Mouse (Mus musculus) forebrain, embryonic 15.5 days (tissue): ENCODE measurements around the gene Gm42906. TPM values are rescaled to one million over a fixed set of nuclear protein-coding genes. Genes with fewer than 3 reads are reported as not detected.

Source experiments
- ATAC-seq: fragments of 200-750 bp; cut with Nextera tagmentation; replicated peaks from 2 replicates; pipeline ENCODE4 v1.8.0; 2017; ENCODE audit warnings: mild to moderate bottlenecking, moderate TSS enrichment, moderate library complexity
- H3K27ac ChIP-seq: fragments of 300-500 bp; sonication (generic); replicated peaks from 2 replicates; pipeline ENCODE4 v1.5.1; 2015; ENCODE audit warnings: mild to moderate bottlenecking, inconsistent platforms
- H3K27me3 ChIP-seq: fragments of 300-500 bp; sonication (generic); 2 replicates; pipeline ENCODE4 v1.6.1; 2015; ENCODE audit warnings: inconsistent platforms
- H3K36me3 ChIP-seq: fragments of 300-500 bp; sonication (generic); 2 replicates; pipeline ENCODE4 v1.6.1; 2015; ENCODE audit warnings: mild to moderate bottlenecking, inconsistent platforms
- H3K4me1 ChIP-seq: fragments of 300-500 bp; sonication (generic); 2 replicates; pipeline ENCODE4 v1.6.1; 2015; ENCODE audit warnings: inconsistent platforms
- H3K4me2 ChIP-seq: fragments of 300-500 bp; sonication (generic); replicated peaks from 2 replicates; pipeline ENCODE4 v1.6.1; 2015; ENCODE audit warnings: mild to moderate bottlenecking, inconsistent platforms
- H3K4me3 ChIP-seq: fragments of 300-500 bp; sonication (generic); 2 replicates; pipeline ENCODE4 v1.5.1; 2015; ENCODE audit warnings: mild to moderate bottlenecking, inconsistent platforms
- H3K9ac ChIP-seq: fragments of 300-500 bp; sonication (generic); replicated peaks from 2 replicates; pipeline ENCODE4 v1.6.1; 2015; ENCODE audit warnings: mild to moderate bottlenecking, inconsistent platforms
- H3K9me3 ChIP-seq: fragments of 300-500 bp; sonication (generic); 2 replicates; pipeline ENCODE4 v1.6.1; 2016; ENCODE audit warnings: inconsistent platforms
- WGBS: fragments of 180-500 bp; shearing (Covaris S2); methylation state at CpG from one replicate; pipeline ENCODE4 v1.1.7; 2015; ENCODE audit warnings: mixed read lengths; 5-methylcytosine and 5-hydroxymethylcytosine counted together
- polyA plus RNA-seq: library from polyadenylated mRNA; unstranded; fragments of >200 nt; fragmentation: Nextera tagmentation; extraction: Ambion mirVana; gene quantifications from 2 replicates; pipeline ENCODE4 v1.2.1, GENCODE M21; 2015

The Gm42906 gene
- polyA plus RNA-seq, 1 experiment from 2014 or later: not detected

DNA sequence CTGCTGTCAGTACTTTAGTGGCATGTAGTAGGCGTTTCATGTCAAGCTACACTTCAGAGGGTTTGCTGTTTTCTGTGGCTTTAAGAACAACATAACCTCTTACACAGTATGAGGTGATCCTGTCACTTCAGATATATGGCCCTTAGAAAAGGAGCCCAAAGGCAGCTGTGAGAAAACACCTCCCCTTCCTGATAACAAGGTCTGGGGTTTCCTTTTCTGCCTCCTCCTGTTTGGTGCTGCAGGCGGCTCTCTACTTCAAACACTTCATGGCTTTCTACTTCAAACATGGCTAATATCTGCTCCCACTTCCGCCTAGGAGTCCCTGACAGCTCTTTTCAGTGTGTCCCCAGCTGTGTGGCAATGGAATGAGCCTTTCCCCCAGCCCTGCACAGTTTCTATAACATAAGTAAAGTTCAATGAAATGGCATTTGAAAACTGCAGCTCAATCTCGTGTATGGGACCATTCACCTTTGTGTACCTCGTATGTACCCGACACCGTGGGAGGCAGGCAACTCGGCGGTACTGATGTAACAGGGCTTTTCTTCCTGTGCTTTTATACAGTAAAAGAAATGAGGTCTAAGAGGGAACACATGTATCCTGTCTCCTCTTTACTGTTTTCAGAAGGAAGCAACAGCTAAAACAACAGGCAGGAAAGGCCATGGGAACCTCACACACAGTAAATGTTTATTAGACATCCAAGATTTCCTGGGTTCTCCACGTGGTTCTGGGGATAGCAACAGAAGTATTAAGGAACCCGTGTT, 180.7 kb downstream of the Gm42906 start:
- no peak overlapping the region for H3K27ac ChIP-seq
- peak; percentile 51; the same call in 1 of the 2 replicates for ATAC-seq
- WGBS: 67% methylated on average over 11 of the region's 11 CpGs

DNA sequence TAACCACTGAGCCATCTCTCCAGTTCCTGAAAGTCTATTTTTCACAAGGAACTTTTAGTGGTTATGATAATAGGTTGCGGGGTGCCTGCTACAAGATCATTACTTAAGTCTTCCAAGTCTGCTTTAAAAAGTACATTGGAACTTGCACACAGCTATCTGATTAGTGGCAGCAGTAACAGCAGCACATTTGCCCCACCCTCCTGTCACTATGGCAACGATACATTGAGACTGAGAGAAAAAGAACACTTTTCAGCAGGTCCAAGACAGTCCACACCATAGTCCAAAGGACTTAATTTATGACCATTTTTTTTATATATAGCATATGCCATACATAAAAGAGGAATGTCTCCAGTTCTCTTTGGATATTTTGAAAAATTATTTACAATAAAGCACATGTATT, 181.7 kb downstream of the Gm42906 start:
- Histone ChIP-seq H3K27me3 (no peaks in the 10 kb centered on the region), H3K4me2 (no peak overlapping the region), H3K4me3 (no peak overlapping the region), H3K9ac (no peak overlapping the region), H3K4me1 (no peaks in the 10 kb centered on the region), H3K9me3 (no peaks in the 10 kb centered on the region), H3K27ac (no peak overlapping the region), H3K36me3 (no peaks in the 10 kb centered on the region)
- 82% methylated on average over 2 of the region's 2 CpGs for WGBS
- ATAC-seq: no peak

More for the DNA sequence above, 180.7 kb downstream of the Gm42906 start:
- H3K27me3 ChIP-seq: no peaks in the 10 kb centered on the region
- H3K4me2 ChIP-seq: no peak overlapping the region
- no peaks in the 10 kb centered on the region for H3K36me3 ChIP-seq
- H3K9me3 ChIP-seq: no peaks in the 10 kb centered on the region
- H3K9ac ChIP-seq: no peak overlapping the region
- H3K4me1 ChIP-seq: no peaks in the 10 kb centered on the region
- no peak overlapping the region for H3K4me3 ChIP-seq

DNA sequence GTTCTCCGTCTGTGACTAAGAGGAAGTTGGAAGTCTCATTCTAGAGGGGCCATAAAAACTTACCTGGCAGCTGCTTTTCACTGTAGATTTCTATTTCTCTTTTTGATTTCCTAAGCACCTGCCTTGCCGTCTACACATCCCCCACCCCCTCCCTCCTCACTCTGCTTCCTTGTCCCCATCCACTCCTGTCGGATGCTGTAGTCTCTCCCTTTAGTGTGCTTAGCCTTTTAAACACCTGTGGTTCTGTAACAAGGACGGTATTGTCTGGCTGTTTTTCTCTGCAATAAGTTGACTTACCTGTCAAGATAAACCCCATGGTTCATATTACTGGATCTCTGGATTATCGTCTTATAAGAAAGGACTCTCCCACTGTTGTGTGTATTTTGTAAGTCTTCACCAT, 182.4 kb downstream of the Gm42906 start:
- no peak for ATAC-seq
- no peaks in the 10 kb centered on the region for H3K9me3 ChIP-seq
- H3K36me3 ChIP-seq: no peaks in the 10 kb centered on the region
- no peaks in the 10 kb centered on the region for H3K27me3 ChIP-seq
- WGBS: 92% methylated on average over 5 of the region's 5 CpGs
- no peak overlapping the region for H3K27ac ChIP-seq
- H3K4me3 ChIP-seq: no peak overlapping the region
- H3K4me1 ChIP-seq: no peaks in the 10 kb centered on the region
- H3K9ac ChIP-seq: no peak overlapping the region
- no peak overlapping the region for H3K4me2 ChIP-seq

DNA sequence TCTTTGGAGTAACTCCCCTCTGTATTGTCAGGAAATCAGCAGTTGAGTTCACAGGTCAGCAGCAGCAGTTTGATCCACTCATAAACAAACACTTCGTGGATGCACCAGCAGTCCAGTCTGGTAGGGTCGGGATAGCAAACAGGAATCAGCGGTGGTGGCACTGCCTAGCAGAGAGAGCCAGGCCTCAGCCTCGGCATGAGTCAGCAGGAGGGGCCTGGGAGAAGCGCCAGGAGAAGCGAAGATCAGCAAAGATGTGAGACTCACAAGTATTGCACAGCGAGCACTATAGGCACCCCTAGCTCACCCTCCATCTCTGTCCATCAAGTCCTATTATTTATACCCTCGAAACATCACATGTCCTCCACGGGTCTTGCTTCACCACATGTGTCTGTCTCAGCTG, 189.2 kb downstream of the Gm42906 start:
- Histone ChIP-seq H3K36me3 (no peaks in the 10 kb centered on the region), H3K4me2 (no peak overlapping the region), H3K27me3 (peaks cover 2% of the 10 kb centered on the region; the same call in 1 of the 2 replicates), H3K4me3 (no peak overlapping the region), H3K9ac (no peak overlapping the region), H3K9me3 (no peaks in the 10 kb centered on the region), H3K4me1 (peaks cover 3% of the 10 kb centered on the region), H3K27ac (no peak overlapping the region)
- ATAC-seq: no peak
- WGBS: 82% methylated on average over 9 of the region's 9 CpGs

DNA sequence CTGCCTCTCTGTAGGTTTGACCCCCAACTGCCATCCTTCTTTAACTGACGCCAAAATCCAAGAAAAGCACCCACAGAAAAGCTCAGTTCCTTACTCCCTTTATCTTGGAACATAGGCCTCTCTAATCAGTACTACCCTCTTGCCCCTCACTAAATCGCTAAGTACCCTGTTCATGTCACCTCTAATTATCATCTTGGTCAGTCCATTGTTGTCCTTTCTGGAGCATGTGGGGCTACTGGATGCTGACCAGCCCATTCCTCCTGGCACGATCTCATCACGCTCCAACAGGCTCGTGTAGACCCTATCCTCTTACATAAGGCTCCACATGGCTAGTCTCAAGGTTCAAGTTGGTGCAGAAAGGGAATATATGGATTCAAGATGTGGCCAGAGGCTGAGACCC, 191.6 kb downstream of the Gm42906 start:
- no peaks in the 10 kb centered on the region for H3K36me3 ChIP-seq
- no peak overlapping the region for H3K27ac ChIP-seq
- H3K27me3 ChIP-seq: peaks cover 2% of the 10 kb centered on the region; the same call in 1 of the 2 replicates
- peaks cover 14% of the 10 kb centered on the region for H3K4me1 ChIP-seq
- ATAC-seq: no peak
- WGBS: 80% methylated on average over 5 of the region's 5 CpGs
- H3K4me3 ChIP-seq: no peak overlapping the region
- H3K9me3 ChIP-seq: no peaks in the 10 kb centered on the region
- H3K4me2 ChIP-seq: no peak overlapping the region
- no peak overlapping the region for H3K9ac ChIP-seq

DNA sequence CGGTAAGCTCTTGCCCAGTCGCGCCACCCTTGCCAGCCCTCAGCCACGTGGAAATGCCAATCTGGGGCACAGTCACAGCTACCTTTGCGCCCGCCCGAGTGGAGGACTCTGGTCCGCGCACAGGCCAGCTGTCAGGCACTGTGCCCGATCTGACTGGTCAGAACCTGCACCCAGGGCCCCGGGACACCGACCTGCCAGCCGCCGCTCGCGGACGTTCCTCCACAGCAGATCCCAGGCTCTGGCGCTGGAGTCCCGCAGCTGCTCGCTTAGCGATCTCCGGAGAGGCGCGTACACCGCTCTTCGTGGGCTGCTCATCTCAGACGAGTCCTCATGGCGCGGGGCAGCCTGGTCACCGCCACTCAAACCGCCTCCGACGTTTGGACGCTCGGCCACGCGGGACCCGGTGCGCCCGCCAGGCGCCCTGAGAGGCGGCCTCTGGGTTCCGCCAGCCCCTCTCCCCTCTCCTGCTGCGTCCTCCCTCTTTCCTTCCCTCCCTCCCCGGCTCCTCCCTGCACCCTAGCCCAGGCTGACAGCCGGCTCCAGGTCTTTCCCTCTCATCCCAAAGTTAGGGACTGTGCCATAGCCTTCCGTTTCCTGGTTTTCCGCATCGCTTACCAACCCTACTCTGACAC, 194.4 kb downstream of the Gm42906 start, which contains the start of gene Stard13:
Gene Stard13 (minus strand): TSS at position 437 of the 632 bp plus-strand sequence.
- H3K4me2 ChIP-seq: peak within 1 kb of the TSS; percentile 99
- H3K4me3 ChIP-seq: peak within 1 kb of the TSS; percentile 57
- under 1% methylated on average over 49 of the region's 49 CpGs for WGBS
- H3K4me1 ChIP-seq: peaks cover 15% of the 10 kb centered on the region
- peaks cover 2% of the 10 kb centered on the region; the same call in 1 of the 2 replicates for H3K27me3 ChIP-seq
- H3K9ac ChIP-seq: peak within 1 kb of the TSS; percentile 54
- ATAC-seq: peak; percentile 84
- no peaks in the 10 kb centered on the region for H3K36me3 ChIP-seq
- H3K9me3 ChIP-seq: no peaks in the 10 kb centered on the region
- no peak within 1 kb of the TSS for H3K27ac ChIP-seq

DNA sequence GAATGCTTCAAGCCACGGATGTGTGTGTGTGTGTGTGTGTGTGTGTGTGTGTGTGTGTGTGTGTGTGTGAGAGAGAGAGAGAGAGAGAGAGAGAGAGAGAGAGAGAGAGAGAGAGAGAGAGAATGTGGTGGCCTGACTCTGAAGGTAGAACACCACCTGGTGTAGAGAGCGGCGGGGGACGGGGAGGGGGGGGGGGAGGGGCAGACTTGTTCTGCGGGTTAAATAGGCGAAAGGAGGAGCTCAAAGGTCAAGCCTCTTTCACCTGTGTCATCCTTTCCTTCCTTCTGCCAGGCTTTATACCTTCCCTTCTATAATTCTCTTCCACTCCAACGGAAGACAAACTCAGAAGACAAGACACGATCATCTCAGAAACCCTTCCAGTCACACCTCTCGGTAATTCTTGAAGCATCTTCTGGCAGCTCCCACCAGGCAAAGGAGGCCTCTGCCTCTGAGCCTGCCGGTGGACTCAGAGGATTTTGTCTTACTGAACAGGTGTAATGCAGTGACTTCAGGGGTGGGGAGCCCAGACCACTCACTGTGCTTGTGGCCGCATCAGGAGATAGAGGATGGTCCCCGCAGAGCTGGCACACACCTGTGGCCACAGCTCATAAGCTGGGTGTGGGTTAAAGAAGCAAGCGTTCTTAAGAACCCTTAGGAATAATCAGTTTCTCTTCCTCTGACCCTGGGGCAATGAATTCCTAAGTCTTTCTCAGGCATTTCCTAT, 195.2 kb downstream of the Gm42906 start:
- Histone ChIP-seq H3K4me2 (peak overlapping the region; percentile 99), H3K27me3 (peaks cover 2% of the 10 kb centered on the region; the same call in 1 of the 2 replicates), H3K27ac (no peak overlapping the region), H3K4me3 (peak overlapping the region; percentile 57), H3K4me1 (peaks cover 17% of the 10 kb centered on the region), H3K36me3 (no peaks in the 10 kb centered on the region), H3K9me3 (no peaks in the 10 kb centered on the region), H3K9ac (0 out of 2 replicates have a peak overlapping the region, but pooled peaks have one; percentile 54)
- 22% methylated on average over 13 of the region's 13 CpGs for WGBS
- peak; percentile 17; the same call in 1 of the 2 replicates for ATAC-seq

DNA sequence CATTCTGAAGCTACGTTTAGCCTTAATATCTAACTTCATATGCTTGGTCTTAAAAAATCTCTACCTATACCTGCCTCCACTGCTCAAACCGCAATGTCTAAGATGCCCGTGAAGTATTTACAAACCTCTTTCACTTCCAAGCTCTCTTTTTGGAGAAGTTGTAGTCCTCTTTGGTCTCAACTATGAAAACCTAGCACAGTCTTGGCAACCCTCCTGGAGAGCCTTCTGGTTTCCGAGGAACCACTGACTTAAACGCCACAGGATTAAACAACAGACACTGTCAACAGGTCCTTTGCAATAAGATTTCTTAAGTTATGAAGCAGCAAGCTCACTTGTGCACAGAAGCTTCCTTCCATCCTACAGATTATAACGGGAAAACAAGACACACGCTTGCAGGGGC, 196.1 kb downstream of the Gm42906 start:
- Histone ChIP-seq H3K9me3 (no peaks in the 10 kb centered on the region), H3K9ac (no peak overlapping the region), H3K27ac (no peak overlapping the region), H3K36me3 (no peaks in the 10 kb centered on the region), H3K4me2 (no peak overlapping the region), H3K4me3 (no peak overlapping the region), H3K27me3 (peaks cover 2% of the 10 kb centered on the region; the same call in 1 of the 2 replicates), H3K4me1 (peaks cover 17% of the 10 kb centered on the region)
- WGBS: 90% methylated on average over 7 of the region's 7 CpGs
- no peak for ATAC-seq

DNA sequence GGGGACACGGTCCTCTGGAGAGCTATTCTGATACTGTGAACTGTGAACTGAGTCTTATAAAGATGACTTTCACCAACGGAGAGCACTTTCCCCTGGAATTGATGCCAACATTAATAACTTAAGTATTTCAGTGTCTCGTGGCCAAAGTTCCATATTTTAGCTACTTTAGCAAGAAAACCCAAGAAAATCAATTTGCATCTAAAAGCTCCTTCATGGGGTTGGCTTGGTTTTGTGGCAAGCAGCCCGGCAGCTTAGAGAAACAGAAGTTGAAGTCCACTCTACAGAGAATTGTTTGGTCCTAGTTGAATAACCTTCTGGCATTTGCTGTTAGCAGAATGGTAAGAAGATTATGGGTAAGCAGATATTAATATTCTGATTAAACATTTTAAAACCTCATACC, 196.6 kb downstream of the Gm42906 start:
- no peak overlapping the region for H3K4me2 ChIP-seq
- H3K27ac ChIP-seq: no peak overlapping the region
- H3K4me3 ChIP-seq: no peak overlapping the region
- H3K27me3 ChIP-seq: peaks cover 2% of the 10 kb centered on the region; the same call in 1 of the 2 replicates
- WGBS: 71% methylated on average over 4 of the region's 4 CpGs
- H3K9ac ChIP-seq: no peak overlapping the region
- no peaks in the 10 kb centered on the region for H3K9me3 ChIP-seq
- no peaks in the 10 kb centered on the region for H3K36me3 ChIP-seq
- ATAC-seq: no peak
- peaks cover 17% of the 10 kb centered on the region for H3K4me1 ChIP-seq

DNA sequence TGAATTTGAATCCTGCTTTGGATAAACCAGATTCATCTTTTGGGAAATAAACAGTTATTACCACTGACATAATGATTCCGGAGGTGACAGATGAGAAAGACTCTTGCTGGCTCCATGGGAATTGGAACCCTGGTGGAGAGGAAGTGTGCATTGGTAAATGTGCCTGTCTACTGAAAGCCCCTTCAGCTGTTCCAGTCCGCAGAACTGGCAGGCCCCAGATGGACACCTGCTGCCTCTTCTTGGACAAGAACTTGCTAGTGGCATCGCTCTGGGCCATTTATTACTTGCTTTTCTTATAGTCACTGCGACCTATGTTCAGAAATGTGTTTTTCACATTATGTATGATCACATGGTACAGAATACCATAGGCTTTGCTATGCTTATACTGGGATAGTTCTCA, 197.5 kb downstream of the Gm42906 start:
- H3K36me3 ChIP-seq: no peaks in the 10 kb centered on the region
- no peak overlapping the region for H3K9ac ChIP-seq
- H3K4me1 ChIP-seq: peaks cover 17% of the 10 kb centered on the region
- H3K27me3 ChIP-seq: peaks cover 2% of the 10 kb centered on the region; the same call in 1 of the 2 replicates
- H3K27ac ChIP-seq: no peak overlapping the region
- H3K4me3 ChIP-seq: no peak overlapping the region
- no peaks in the 10 kb centered on the region for H3K9me3 ChIP-seq
- 84% methylated on average over 4 of the region's 4 CpGs for WGBS
- H3K4me2 ChIP-seq: no peak overlapping the region
- ATAC-seq: no peak

DNA sequence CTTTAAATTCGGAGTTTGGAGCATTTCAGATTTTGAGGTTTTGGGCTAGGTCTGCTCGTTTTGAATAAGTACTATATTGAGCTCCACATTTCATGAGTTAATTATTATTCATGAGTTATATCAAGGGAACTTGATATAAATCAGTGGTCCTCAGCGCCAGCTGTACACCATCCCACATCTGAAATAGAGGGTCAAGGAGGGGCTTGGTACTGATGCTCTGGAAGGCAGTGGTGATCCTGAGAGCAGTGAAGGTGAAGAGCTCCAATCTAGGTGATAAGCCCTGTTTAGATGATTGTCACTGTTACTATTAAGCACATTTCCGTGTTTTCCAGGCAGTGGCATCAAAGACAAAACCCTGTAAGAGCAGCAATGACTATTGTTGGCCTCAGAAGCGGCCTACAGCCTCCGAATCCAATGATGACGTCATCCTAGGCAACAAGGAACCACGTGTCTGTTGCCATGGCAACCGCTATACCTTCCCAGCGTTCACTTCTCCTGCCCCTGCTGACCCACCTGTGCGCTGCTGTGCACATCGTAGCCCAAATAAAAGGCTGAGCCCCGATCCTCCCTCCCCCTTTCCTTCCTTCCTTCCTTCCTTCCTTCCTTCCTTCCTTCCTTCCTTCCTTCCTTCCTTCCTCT, 199.5 kb downstream of the Gm42906 start:
- H3K4me3 ChIP-seq: no peak overlapping the region
- no peaks in the 10 kb centered on the region; the same call in 1 of the 2 replicates for H3K27me3 ChIP-seq
- peaks cover 11% of the 10 kb centered on the region for H3K4me1 ChIP-seq
- H3K9ac ChIP-seq: no peak overlapping the region
- no peaks in the 10 kb centered on the region for H3K9me3 ChIP-seq
- no peak overlapping the region for H3K27ac ChIP-seq
- H3K36me3 ChIP-seq: no peaks in the 10 kb centered on the region
- no peak for ATAC-seq
- H3K4me2 ChIP-seq: no peak overlapping the region
- WGBS: 56% methylated on average over 13 of the region's 13 CpGs
